In genomic region chr4:119421921-119422293, GRCm38 (mm10) we compare ENCODE assay signal across 8 mouse cellular contexts. TPM values are rescaled to one million over a fixed set of nuclear protein-coding genes. Genes with fewer than 3 reads are reported as not detected.
DNase-seq lines count a peak whose midpoint lies in the region; ATAC-seq lines count a peak whose summit lies in the region.

No protein-coding gene starts in this region.

- WGBS in neural tube, embryonic 11.5 days: under 1% methylated on average over 31 of the region's 31 CpGs
- under 1% methylated on average over 31 of the region's 31 CpGs for WGBS in liver, embryonic 13.5 days (ENCODE audit: insufficient replicate concordance)

- no peaks in the 10 kb centered on the region for H3K27me3 ChIP-seq in neural tube, embryonic 11.5 days (ENCODE audit: control insufficient read depth, insufficient read depth, low read length)
- H3K27me3 ChIP-seq in liver, embryonic 13.5 days: no peaks in the 10 kb centered on the region; the same call in 1 of the 2 replicates

- H3K4me2 ChIP-seq in neural tube, embryonic 11.5 days (ENCODE audit: low read depth): peak overlapping the region; percentile 91
- peak overlapping the region; percentile 88 for H3K4me2 ChIP-seq in liver, embryonic 13.5 days

- DNase-seq in adrenal gland, postnatal 14 days: peak; percentile 60
- DNase-seq in adrenal gland, postnatal 10 days: no peak
- no peak for DNase-seq in neural tube, embryonic 11.5 days (ENCODE audit: low spot score)
- DNase-seq in neural tube, embryonic 10.5 days (ENCODE audit: extremely low spot score, low spot score): no peak
- DNase-seq in gastrocnemius, postnatal 14 days: peak; percentile 27
- DNase-seq in liver, embryonic 13.5 days: no peak
- DNase-seq in skeletal muscle tissue, adult 2 months (ENCODE audit: low read depth, low spot score): peak; percentile 9
- no peak for DNase-seq in layer of hippocampus, adult 9-11 months

- peak overlapping the region; percentile 67 for H3K27ac ChIP-seq in neural tube, embryonic 11.5 days (ENCODE audit: low read depth, low read length)
- peak overlapping the region; percentile 67 for H3K27ac ChIP-seq in liver, embryonic 13.5 days

- ATAC-seq in neural tube, embryonic 11.5 days (ENCODE audit: insufficient read depth, low FRiP score, low TSS enrichment): peak; percentile 64
- peak; percentile 47 for ATAC-seq in liver, embryonic 13.5 days (ENCODE audit: low read depth)

- intact Hi-C loops in gastrocnemius, postnatal 14 days (cut with DNase I; ENCODE audit: low total_unique reads): no loop called here

- peaks cover 5% of the 10 kb centered on the region for H3K4me1 ChIP-seq in neural tube, embryonic 11.5 days (ENCODE audit: control insufficient read depth, insufficient read depth, low read length)
- peaks cover 72% of the 10 kb centered on the region for H3K4me1 ChIP-seq in liver, embryonic 13.5 days (replicated peaks)

- H3K4me3 ChIP-seq in neural tube, embryonic 11.5 days (ENCODE audit: low read depth, low read length): peak overlapping the region; percentile 58
- peak overlapping the region; percentile 73 for H3K4me3 ChIP-seq in liver, embryonic 13.5 days (replicated peaks)

- no peaks in the 10 kb centered on the region for H3K36me3 ChIP-seq in neural tube, embryonic 11.5 days (ENCODE audit: control insufficient read depth, insufficient read depth, low read length)
- H3K36me3 ChIP-seq in liver, embryonic 13.5 days: no peaks in the 10 kb centered on the region

- peak overlapping the region; percentile 78 for H3K9ac ChIP-seq in neural tube, embryonic 11.5 days (ENCODE audit: low read length)
- peak overlapping the region; percentile 82 for H3K9ac ChIP-seq in liver, embryonic 13.5 days

- H3K9me3 ChIP-seq in neural tube, embryonic 11.5 days (ENCODE audit: control insufficient read depth, low read length): no peaks in the 10 kb centered on the region
- H3K9me3 ChIP-seq in liver, embryonic 13.5 days (replicated peaks): no peaks in the 10 kb centered on the region

RNA-seq across cellular contexts. Expression of gene Ppcs, which starts 0.3 kb away (rescaled TPM):
- 36.5 and 41.5 TPM in 2 replicates for total RNA-seq in adrenal gland, postnatal 14 days (2021)
- 10 to 100 TPM; 28.8 to 33.2 TPM for total RNA-seq in adrenal gland, postnatal 10 days (2021)
- polyA plus RNA-seq in neural tube, embryonic 11.5 days (2014; fragmentation: Nextera tagmentation; extraction: Ambion mirVana): 25.0 and 25.5 TPM in 2 replicates
- 1 to 10 TPM; 4.1 to 4.8 TPM for total RNA-seq in gastrocnemius, postnatal 14 days (2021)
- 14.9 and 16.0 TPM in 2 replicates for polyA plus RNA-seq in liver, embryonic 13.5 days (2015; fragmentation: Nextera tagmentation; extraction: Ambion mirVana)

RNA-seq across cellular contexts. Expression of gene Zmynd12, which starts 0.7 kb away (rescaled TPM):
- total RNA-seq in adrenal gland, postnatal 14 days (2021): 1.1 and 1.6 TPM in 2 replicates
- total RNA-seq in adrenal gland, postnatal 10 days (2021): 1 to 10 TPM; 1.9 to 2.6 TPM
- not detected in 2 replicates for polyA plus RNA-seq in neural tube, embryonic 11.5 days (2014; fragmentation: Nextera tagmentation; extraction: Ambion mirVana)
- under 1 TPM in 1 of 2 experiments, not detected in 1; 0.20 TPM for total RNA-seq in gastrocnemius, postnatal 14 days (2021)
- 0.17 TPM in 1 of 2 replicates, not detected in the other for polyA plus RNA-seq in liver, embryonic 13.5 days (2015; fragmentation: Nextera tagmentation; extraction: Ambion mirVana)

RNA-seq across cellular contexts. Expression of gene Ccdc30, which starts 6.6 kb away (rescaled TPM):
- 8.4 and 9.7 TPM in 2 replicates for total RNA-seq in adrenal gland, postnatal 14 days (2021)
- total RNA-seq in adrenal gland, postnatal 10 days (2021): 10 to 100 TPM in 1 of 2 experiments, 1 to 10 TPM in 1; 6.7 to 10.5 TPM
- polyA plus RNA-seq in neural tube, embryonic 11.5 days (2014; fragmentation: Nextera tagmentation; extraction: Ambion mirVana): 10.6 and 13.3 TPM in 2 replicates
- total RNA-seq in gastrocnemius, postnatal 14 days (2021): under 1 TPM in 1 of 2 experiments, not detected in 1; 0.33 TPM
- polyA plus RNA-seq in liver, embryonic 13.5 days (2015; fragmentation: Nextera tagmentation; extraction: Ambion mirVana): 1.1 and 2.0 TPM in 2 replicates

Comparison
In these comparisons a context has a peak if more than half of its experiments do, and no peak if none do; other contexts are left out.
1. DNase-seq: peak in adrenal gland, postnatal 14 days (single experiment), gastrocnemius, postnatal 14 days (single experiment) and skeletal muscle tissue, adult 2 months (single experiment); none in adrenal gland, postnatal 10 days (single experiment), neural tube, embryonic 11.5 days (single experiment), neural tube, embryonic 10.5 days (single experiment), liver, embryonic 13.5 days (single experiment) and layer of hippocampus, adult 9-11 months (single experiment).